Mouse (Mus musculus): ENCODE measurements around the gene Ces1g. TPM values are rescaled to one million over a fixed set of nuclear protein-coding genes. Genes with fewer than 3 reads are reported as not detected.

The Ces1g gene
- not detected for total RNA-seq (2022)

GRCm38 (mm10) chr8:93337207-93337606, at the start of gene Ces1g:
Gene Ces1g (minus strand): TSS chr8:93337308.
- no peak for DNase-seq (ENCODE audit: low spot score in 2 of 2)

GRCm38 (mm10) chr8:93379625-93380024, 42.5 kb upstream of the Ces1g start, which contains the start of gene Ces1h:
Gene Ces1h (minus strand): TSS chr8:93379725.
- no peak for DNase-seq (ENCODE audit: low spot score in 2 of 2)

GRCm38 (mm10) chr8:93369481-93369880, 32.4 kb upstream of the Ces1g start:
- DNase-seq (ENCODE audit: low spot score in 2 of 2), result no peak

- DNase-seq (ENCODE audit: low spot score in 2 of 2), result no peak
Observed at GRCm38 (mm10) chr8:93360113-93360512, 23.0 kb upstream of the Ces1g start.

GRCm38 (mm10) chr8:93339531-93339930, 2.4 kb upstream of the Ces1g start:
- no peak for DNase-seq (ENCODE audit: low spot score in 2 of 2)

GRCm38 (mm10) chr8:93332703-93333102, 4.4 kb downstream of the Ces1g start:
- DNase-seq (ENCODE audit: low spot score in 2 of 2), result no peak

- DNase-seq (ENCODE audit: low spot score in 2 of 2), result no peak
Observed at GRCm38 (mm10) chr8:93331151-93331550, 6.0 kb downstream of the Ces1g start.

- DNase-seq (ENCODE audit: low spot score in 2 of 2), result no peak
Observed at GRCm38 (mm10) chr8:93325123-93325522, 12.0 kb downstream of the Ces1g start.

GRCm38 (mm10) chr8:93317031-93317430, 20.1 kb downstream of the Ces1g start:
- no peak for DNase-seq (ENCODE audit: low spot score in 2 of 2)

- no peak for DNase-seq (ENCODE audit: low spot score in 2 of 2)
Observed at GRCm38 (mm10) chr8:93315557-93315956, 21.6 kb downstream of the Ces1g start.

- no peak for DNase-seq (ENCODE audit: low spot score in 2 of 2)
Observed at GRCm38 (mm10) chr8:93283896-93284295, 53.2 kb downstream of the Ces1g start.

- no peak for DNase-seq (ENCODE audit: low spot score in 2 of 2)
Observed at GRCm38 (mm10) chr8:93282349-93282748, 54.8 kb downstream of the Ces1g start.

- DNase-seq (ENCODE audit: low spot score in 2 of 2), result no peak
Observed at GRCm38 (mm10) chr8:93279556-93279955, 57.6 kb downstream of the Ces1g start, which contains the start of gene Ces1f. Gene Ces1f (minus strand): TSS chr8:93279747.

GRCm38 (mm10) chr8:93278176-93278805, 58.8 kb downstream of the Ces1g start:
- no peak for DNase-seq (ENCODE audit: low spot score in 2 of 2)

- no peak for DNase-seq (ENCODE audit: low spot score in 2 of 2)
Observed at GRCm38 (mm10) chr8:93274609-93275008, 62.5 kb downstream of the Ces1g start.

- DNase-seq (ENCODE audit: low spot score in 2 of 2), result peak; percentile 10 to 25
Observed at GRCm38 (mm10) chr8:93273321-93273720, 63.8 kb downstream of the Ces1g start.

GRCm38 (mm10) chr8:93272686-93273085, 64.4 kb downstream of the Ces1g start:
- DNase-seq (ENCODE audit: low spot score in 2 of 2), result no peak

GRCm38 (mm10) chr8:93261436-93261835, 75.7 kb downstream of the Ces1g start:
- DNase-seq (ENCODE audit: low spot score in 2 of 2), result no peak

GRCm38 (mm10) chr8:93252400-93252925, 84.6 kb downstream of the Ces1g start:
- DNase-seq (ENCODE audit: low spot score in 2 of 2), result no peak

Data from layer of hippocampus, adult 8-10 months (tissue).